Mouse (Mus musculus) thymus, postnatal 25 days (tissue): ENCODE measurements around the gene Faap20.
A peak's percentile ranks its signal among the peaks of the same experiment; 100 is the strongest.

Experiments
- DNase-seq: peaks from one replicate; pipeline ENCODE4 v3.0.0; 2022

Faap20 gene

DNA sequence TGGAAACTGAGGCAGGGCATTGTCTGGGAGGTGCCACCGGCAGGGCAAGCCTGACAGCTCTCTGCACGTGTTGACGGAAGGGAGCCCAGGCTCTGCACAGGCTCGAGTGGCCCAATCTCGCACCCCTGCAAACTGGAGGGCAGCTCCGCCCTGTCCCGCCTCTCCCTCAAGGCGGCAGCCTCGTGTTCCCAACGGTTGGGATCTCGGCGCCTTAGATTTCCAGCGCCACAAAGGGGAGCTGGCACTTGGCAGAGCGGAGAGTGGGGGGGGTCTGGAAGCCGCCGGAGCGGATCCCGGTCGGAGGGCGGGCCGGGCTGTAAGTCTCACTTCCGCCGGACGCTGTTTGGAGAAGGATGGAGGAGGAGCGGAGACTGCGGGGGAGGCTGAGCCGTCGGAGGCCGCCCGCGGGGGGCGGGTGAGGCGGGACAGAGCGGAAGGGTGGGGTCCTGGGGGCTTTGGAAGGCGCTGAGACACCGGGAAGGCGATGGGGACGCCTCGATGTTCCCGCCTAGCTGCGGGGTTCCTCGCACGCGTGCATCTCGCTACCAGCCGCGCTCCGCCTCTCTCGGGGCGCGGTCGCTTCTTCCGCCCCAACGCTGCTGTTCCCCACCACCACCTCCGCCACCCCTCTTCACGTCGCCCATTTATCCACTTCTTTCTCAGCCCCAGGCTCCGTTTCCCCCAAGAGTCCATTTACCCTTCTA, at the start of gene Faap20:
Gene Faap20 (plus strand): TSS at position 155 of the 704 bp plus-strand sequence.
- DNase-seq: peak; percentile 91

DNA sequence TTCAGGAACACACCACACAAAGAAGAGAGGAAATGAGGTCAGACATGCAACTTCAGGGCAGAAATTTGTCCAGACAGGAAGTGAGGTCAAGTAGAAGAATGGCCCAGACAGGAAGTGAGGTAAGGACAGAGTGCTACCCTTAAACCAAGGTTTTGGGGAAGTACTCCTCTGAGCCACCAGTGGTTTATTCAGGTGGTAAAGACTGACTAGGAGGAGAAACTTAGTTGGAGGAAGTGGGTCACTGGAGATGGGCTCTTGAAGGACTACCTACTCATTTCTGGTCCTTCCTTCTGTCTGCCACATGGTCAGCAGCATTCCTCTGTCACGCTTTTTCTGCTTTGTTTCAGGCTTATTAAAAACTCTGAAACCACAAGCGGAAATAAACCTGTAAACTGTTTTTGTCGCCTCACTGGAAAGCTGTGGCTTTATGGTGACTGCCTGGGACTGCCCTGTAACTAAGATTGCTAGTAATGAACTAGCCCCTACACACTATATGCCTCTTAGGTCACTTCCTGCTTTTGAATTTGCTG, 48.7 kb upstream of the Faap20 start:
- peak; percentile 57 for DNase-seq

DNA sequence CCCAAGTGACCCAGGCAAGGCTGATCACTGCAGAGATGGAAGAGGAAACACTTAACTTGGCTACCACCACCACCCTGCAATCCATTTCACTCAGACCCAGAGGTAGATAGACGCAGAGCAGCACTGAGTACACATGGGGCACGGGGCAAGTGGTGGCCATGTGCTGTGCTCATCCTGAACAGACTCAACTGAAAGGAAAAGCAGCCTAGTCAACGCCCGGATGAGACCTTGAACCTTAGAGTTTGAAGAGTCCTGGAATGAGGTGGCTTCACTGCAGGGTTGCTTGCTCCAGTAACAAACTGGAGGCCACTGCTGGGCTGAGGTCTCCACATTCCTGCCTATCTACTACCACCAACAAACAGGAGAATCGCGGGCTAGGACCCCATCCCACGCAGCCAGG, 47.8 kb upstream of the Faap20 start:
- DNase-seq: no peak

DNA sequence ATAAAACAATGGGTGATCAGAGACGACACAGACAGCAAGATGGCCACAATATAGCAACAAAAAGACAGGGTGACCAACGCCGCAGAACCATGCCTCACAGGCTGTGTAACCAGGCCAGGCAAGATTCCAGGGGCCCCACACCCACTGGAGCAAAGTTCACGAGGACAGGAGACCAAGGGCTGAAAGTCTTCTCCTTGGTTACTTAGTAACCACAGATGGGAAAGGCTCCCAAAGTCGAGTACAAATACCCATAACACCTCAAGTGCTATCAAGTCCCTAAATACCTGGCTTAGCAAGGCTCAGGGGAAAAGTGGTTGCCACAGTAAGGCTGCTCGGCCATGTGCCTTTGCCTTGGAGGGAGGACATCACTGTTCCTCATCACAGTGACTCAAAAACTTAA, 43.7 kb upstream of the Faap20 start:
- no peak for DNase-seq

DNA sequence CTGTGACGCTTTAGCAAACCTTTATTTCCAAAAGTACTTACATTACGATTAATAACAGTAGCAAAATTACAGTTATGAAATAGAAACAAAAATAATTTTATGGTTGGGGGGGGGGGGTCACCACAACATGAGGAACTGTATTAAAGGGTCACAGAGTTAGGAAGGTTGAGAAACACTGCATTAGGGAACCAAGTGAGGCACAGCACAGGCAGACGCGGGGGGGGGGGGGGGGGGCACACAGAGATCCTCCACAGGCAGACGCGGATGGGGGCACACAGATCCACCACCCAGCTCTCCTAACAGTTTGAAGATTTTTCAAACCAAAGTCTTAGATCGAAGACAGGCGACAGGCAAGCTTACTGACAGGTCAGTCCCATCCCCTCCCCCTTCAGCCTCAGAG, 43.1 kb upstream of the Faap20 start:
- DNase-seq: no peak

DNA sequence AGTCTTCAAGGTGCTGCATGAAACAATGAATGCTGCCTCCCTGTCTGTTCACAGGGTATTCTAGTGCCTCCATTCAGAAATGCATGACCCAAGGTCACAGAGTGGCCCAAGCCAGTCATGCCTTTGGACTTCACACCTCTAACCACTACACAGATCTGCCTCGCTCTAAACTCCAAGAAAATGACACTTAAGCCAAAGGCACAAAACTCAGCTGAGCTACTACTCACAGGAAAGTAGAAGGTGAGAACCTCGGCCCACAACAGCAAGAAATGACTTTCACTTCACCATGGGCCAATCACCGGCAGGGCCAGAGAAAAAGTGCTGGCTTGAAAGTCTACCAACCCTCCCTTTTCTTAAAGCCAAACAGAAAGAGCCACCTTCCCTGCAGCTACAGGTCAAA, 41.8 kb upstream of the Faap20 start:
- no peak for DNase-seq

DNA sequence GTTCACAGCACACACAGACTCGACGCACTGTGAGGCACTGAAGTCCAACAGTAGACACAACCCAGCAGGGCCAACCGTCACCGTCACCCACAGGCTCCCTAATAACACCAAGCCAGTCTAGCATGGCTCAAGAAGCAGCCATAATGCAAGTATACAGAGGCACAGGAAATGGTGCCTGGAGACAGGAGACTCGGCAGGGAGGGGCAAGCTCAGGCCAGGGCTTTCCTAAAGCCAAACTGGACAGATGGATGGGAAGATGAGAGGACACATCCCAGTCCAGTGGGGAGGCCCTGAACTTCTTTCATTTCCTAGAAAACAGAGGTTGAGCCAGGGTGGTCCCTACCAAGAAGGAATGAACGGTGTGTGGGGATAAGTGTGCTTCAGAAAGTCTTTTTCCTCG, 41.0 kb upstream of the Faap20 start:
- DNase-seq: no peak

DNA sequence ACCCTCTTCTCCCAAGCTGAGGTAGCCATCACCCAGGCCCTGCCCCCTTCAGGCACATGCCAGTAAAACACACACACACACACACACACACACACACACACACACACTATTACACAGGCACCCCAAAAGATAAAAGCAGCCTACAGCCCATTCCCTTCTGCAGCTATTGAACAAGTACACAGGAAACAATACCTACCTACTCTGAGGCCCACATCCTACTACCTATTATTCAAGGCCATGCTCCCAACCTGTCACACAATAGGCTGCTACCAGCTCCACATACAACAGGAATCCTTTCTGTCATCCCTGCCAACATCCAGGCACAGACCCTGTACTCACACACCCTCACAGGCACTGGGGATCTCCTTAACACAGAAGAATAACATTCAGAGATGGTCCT, 40.5 kb upstream of the Faap20 start:
- DNase-seq: no peak

DNA sequence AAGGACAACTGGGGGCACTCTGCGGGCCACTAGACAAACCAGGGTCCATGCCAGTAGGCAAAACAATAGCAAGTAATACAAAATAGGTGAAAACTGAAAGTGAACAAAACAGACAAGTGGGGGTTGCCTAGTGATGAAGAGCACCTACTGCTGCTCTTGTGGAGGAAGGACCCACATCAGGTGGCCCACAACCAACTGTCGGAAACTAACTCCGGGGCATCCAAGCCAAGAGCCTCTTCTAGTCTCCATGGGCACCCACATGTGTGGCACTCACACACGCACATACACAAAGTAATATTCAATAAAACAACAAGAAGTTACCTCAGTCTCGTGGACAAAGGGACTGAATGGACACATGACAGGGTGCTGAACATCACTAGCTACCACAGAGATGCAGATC, 40.1 kb upstream of the Faap20 start:
- no peak for DNase-seq

DNA sequence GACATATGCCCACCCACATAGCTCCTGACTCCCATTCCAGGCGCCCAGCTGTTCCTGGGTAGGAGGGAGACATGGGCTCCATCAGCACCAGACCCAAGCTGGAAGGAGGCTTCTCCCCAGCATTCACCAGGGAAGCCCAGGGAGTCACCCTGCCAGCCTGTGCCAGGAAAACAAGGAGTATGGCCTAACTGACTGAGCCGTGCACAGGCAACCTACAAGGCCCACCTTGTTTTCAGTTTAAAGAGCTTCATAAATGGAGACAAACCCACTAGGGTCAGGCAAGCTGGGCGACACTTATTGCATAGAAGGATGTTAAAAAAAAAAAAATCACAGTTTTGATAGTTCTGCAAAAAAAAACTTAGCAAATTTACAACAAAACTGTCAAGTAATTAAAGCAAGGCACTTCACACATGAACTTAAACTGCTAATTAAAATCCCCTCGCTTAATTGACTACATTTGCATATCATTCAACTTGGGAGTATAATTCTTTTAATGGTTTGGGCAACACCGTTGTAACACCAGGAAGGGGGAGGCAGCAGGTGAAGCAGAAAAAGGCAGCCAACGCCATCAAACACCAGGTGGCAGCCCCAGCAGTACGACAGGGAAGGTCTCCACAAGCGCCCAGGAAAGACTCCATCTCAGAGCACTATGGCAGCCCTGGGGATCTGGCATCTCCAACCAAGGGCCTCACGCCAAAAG, 36.4 kb upstream of the Faap20 start:
- no peak for DNase-seq

DNA sequence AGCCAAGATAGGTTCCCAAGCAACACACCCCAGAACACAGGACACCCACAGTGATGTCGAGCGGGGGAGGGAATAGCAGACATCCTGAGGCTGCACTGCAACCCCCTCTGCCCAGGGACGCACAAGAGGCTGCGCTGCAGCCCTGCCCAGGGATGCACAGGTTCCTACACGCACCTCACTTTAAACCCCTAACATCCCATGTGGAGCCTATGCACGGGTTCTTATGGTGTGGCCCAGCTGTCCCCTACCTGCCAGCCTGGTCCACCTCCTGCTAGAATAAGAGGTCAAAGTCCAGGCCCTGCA, 35.9 kb upstream of the Faap20 start:
- DNase-seq: no peak

DNA sequence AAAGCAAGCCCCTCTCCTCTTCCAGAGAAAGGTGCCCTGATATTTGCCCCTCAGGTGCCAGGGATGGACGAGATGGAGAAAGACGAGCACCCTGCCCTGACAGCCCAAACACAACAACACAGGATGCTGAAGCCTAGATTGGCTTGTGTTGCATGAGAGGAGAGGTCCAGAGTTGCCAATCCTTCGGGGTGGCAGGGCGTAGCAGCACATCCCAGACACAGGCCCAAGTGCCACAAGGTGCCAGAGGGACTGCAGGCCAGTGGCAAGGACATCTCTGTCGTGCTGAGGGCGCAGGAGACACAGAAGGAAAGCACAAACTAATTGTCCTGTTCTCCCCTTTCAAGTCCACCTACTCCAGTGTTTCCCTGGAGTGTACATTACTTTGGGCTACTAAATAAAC, 35.4 kb upstream of the Faap20 start:
- DNase-seq: no peak

DNA sequence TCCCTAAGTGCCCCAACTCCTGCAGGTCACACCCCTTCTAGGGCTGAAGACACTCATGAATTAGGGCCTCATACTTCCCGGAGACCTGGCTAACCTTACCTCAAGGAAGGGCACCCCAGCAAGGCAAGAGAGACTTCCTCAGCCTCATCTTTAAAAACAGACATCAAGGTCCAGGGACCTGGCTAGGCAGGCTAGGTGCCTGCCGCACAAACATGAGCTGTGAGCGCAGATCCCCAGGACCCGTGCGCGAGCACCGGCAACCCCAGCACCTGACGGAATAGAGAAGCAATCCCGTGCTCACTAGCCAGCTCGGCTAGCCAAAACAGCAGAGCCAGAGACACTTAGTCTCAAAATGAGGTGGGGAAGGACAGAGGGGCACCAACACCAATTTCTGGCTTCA, 34.8 kb upstream of the Faap20 start:
- no peak for DNase-seq

DNA sequence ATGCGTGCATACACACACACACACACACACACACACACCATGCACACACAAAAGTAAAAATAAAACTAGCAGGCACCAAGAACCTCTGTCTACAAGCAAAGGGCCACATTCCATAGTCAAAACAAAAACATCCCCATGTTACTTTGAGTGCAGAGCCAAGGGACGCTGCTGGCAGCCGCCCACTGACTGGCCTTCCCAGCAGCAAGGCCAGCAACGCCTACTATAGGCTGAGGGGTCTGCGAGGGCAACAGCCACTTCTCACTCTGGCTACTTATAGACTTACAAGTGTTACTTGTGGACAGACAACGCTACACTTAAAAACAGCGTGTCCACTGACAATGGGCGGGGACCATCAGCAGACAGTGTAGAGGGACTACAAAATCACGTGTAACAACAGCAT, 34.4 kb upstream of the Faap20 start:
- DNase-seq: no peak

DNA sequence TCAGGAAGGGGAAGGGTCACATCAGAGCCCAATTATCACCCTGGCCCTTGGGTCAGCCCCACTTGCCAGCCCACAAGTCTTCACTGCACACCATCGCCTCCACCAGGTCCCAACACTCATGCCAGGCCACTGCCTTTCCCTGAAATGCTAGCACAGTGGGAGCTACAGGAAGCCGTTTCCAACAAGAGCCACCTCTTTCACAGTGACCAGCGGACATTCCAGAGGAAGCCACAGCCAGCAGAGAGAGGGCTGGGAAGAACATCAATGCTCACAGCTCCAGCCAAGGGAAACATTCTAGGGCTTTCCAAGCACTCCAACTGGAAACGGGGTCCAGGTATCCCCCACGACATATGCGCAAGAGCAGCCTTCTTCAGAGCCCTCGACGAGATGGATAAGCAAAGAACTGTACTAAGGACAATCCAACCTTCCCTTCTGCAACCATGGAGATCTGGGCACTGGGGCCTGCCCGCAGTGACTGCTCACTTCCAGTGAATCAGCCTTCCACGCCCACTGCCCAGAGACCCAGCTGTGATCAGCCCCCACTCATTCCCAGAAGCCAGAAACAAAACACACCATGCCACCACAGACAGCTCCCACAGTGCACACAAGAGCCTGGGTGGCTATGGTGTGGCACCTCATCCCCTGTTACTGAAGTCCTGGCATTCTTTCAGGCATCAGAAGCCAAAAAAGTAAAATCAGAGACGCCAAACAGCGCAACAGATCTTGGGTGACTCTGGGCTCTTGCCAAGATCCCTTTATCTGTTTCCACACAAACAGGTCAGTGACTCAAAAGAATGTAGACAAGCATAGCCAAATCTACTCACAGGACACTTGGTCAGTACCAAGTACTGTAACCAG, 33.6 kb upstream of the Faap20 start:
- DNase-seq: no peak

DNA sequence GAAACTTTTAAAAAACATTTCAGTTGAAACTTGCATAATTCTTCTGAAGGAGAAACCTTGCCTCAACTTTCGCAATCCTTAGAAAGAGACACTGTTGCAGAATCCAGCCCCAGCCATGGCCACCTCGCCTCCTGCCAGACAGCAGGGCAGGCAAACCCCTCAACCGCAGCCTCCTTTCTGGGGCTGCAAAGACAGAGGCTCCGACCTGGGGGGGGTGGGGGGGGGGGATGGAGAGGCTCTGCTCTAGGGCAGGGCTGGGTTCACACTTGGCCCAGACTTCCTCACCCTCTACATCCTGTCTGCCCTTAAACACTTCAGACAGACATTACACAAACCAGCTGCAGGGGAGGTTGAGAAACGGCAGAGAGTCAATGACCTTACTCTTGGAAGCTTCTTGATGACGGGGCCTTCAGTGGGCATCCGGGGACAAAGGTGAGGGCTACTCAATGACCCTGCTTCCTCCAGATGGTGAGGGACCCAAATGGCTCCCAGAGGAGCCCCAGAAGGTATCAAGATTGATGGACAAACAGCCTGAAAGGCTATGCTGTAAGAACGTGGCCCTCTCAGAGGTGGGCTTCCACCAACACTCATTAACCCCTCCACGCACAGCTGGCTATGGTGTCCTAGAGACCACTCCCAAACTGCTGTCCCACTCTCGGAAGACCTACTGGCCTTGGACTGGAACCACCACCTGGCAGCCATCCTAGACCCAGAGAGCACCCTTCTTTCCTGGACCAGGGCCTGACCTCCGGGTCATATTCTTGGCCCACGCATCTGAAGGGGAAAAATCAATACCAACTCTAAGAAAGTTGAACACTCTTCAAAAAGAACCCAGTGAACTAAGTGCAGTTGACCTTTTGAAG, 32.1 kb upstream of the Faap20 start:
- peak; percentile 51 for DNase-seq

DNA sequence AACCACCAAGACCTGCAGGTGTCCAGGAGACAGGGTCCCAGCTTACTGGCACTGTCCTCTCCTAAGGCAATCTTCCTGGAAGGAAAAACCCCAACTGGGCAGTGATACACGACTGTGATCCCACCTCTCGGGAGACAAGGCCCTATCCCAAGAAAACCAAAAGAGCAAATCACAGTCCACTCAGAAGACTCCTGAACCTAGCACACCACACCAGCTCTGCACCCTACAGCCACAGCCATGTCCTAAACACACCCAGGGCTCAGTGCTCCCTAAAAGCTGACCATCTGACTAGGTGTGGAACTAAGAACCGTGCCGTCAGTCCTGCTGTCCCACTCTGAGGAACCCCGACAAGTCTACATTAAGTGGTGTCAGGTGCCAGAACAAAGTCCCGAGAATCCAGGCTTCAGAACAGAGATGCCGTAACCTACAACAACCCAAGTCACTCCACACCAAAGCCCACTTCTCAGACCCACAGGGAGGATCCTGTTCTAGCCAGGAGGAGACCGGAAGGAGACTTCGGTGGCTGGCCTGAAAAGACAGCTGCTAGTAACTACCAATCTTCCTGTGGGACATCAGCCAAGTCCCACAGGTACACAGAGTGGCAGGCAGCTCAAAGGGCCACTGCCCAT, 31.4 kb upstream of the Faap20 start:
- DNase-seq: no peak

DNA sequence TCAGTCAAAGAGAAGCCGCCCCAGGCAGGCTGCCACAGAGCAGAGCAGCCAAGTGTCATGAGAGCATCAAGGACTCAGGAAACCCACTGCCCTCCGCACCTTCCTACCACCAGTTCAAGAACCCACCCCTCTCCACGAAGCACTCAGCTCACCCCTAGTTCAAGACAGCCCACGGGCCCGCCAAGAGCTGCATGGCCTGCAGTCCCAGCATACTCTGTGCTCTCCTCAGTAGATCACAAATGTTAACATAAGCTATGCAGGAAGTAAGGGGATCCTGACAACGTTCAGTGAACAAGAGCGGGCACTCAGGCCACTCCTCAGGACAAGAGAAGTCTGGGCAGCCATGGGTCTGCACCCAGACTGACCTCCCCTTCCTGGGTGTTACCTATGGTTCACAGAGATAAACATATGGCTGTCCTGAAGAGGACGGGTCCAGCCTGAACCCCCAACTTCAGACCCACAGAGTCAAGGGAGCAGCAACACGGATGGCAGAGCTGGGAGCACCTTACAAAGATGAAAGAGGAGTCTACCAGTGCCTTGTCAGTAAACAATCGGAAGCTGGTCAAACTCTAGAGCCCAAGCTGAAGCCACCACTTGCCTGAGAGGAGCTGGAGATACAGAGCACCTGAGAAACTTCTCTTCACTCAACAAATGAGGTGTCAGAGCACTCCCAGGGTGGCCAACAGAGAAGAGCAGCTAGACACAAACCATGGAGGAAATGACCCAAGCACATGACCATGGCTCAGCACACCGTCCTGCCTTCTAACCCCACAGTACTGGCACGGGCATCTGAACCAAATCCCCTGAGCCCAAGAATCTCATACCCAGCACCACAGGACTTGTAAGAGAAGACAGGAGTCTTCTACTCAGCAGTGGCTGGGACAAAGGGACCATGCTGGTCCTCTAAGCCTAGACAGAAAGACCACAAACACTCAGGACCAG, 30.1 kb upstream of the Faap20 start:
- no peak for DNase-seq

DNA sequence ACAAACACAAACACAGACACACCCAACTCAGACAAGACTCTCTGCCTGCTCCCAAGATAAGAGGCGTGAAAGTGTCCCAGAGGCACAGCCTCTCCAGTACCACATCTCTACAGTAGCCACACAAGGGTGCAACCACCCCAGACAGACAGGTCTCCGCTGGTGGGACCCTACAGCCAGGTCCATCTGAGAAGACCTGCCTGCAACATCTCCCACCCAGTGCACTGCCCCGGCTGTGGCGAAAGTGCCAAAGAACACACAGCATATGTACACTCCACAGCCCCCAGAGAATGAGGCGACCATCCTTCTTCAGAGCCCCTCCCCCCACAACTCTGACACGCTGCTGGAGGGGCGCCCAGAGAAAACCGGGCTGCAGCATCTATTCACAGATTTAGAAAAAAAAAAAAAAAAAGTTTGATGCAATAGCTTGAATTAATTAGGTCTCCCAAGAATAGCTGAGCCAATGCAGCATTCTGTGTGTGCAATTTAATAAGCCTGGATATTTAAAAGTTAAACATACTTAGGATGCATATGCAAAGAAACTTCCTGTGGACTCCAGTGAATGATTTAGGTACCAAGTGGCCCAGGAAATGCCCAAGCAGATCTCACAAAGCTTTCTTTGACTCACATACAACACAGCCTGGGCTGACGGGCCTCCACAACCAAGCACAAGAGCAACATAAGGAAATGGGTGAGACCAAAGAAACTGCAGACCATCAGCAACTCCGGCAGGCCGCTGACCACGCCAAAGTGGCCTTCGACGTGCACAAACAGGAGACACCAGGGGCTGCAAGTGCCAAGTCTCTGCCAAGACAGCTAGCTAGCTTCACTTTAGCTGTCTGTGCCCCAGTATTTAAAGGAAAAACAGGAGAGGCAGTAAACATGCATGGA, 29.1 kb upstream of the Faap20 start:
- DNase-seq: no peak

DNA sequence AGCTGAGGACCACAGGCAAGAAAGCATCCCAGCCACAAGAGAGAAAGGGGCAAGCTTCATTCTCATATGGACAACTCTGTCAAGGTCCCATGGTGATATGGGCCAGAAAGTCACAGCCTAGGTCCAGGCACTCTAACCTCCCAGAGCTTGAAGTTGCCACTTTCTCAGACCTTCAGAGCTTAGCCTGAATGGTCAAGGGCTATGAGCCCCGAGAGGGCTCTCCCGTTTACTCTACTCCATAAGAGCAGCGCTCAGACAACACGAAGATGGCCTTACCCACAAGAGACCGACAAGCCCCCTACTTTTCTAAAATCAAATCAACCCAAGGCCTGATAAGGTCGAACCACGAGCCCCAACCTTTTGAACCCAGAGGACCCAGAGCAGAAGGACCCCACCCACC, 28.5 kb upstream of the Faap20 start:
- no peak for DNase-seq
